Mouse (Mus musculus) liver, adult 2 months (tissue): ENCODE measurements around the gene Babam2.

ENCODE experiments used
- CTCF ChIP-seq: fragments of 200-500 bp; IDR thresholded peaks from 2 replicates; pipeline ENCODE4 v1.5.1; 2011; ENCODE audit warnings: low read depth, low read length, control low read depth
- POLR2A ChIP-seq: fragments of 200-500 bp; IDR thresholded peaks from 2 replicates; pipeline ENCODE4 v1.6.1; 2011; ENCODE audit warnings: low read length, control low read depth; ENCODE audit not compliant: insufficient read depth; ENCODE audit errors: extremely low read depth

GRCm38 (mm10) chr5:31787201-31787600 lies 89.7 kb downstream of the Babam2 start:
- TF ChIP-seq CTCF (no peak), POLR2A (no peak)
